Mouse (Mus musculus) layer of hippocampus, adult 2 months (tissue): ENCODE measurements around the gene 1520401A03Rik. TPM values are rescaled to one million over a fixed set of nuclear protein-coding genes. Genes with fewer than 3 reads are reported as not detected.

Experiments used
- DNase-seq, 2 experiments: peaks; one replicate each; pipeline ENCODE4 v3.0.0; 2022; ENCODE audit warnings: low spot score in 2 of 2
- H3K27ac ChIP-seq: fragments of 200-600 bp; 2 replicates; pipeline ENCODE4 v1.8.1; 2022
- H3K4me3 ChIP-seq: fragments of 200-600 bp; 2 replicates; pipeline ENCODE4 v1.8.1; 2022; ENCODE audit warnings: mild to moderate bottlenecking
- CTCF ChIP-seq: fragments of 200-600 bp; conservative IDR thresholded peaks from 2 replicates; pipeline ENCODE4 v1.8.1; 2022; ENCODE audit warnings: antibody characterized with exemption, mild to moderate bottlenecking, moderate library complexity
- total RNA-seq, 2 experiments: library from RNA; stranded (reverse); gene quantifications; 2 replicates each; pipeline ENCODE4 v1.2.3; 2021

1520401A03Rik gene
- total RNA-seq, 2 experiments from 2014 or later = 0.25 to 0.64 TPM

DNA sequence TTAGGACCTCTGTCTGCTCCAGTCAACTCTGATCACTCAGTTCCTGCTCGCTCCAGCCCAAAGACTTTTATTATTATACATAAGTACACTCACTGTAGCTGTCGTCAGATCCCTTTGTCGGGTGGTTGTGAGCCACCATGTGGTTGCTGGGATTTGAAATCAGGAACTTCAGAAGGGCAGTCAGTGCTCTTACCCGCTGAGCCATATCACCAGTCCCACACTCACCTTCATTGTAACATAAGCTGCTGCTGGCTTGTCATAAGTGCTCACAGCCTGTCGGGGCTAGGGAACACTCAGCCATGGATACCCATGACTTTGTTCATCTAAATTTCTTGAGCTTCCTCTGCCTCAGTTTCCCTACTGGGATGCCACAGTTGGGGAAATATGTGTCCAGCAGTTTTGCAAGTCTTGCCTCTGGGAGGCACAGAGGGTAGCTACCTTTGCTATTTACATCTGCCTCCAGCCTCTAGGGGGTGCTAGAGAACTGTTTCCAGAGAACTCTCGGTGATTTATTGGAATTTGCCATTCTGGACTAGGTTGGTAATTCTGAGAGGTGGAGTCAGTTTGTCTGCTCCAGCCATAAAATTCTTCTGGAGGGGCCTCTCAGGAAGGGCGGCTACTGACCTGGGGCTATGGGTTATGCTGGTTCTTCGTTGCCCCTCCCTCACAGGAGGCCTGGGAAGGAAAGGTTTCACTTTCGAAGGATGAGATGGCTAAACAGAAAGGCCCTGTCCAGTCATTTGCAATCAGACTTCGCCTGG, 26.2 kb upstream of the 1520401A03Rik start:
- Histone ChIP-seq H3K27ac (peak overlapping the region; percentile 51), H3K4me3 (peak overlapping the region; percentile 41)
- peak; percentile 96 for TF ChIP-seq CTCF
- DNase-seq = peak; percentile 69 to 84

DNA sequence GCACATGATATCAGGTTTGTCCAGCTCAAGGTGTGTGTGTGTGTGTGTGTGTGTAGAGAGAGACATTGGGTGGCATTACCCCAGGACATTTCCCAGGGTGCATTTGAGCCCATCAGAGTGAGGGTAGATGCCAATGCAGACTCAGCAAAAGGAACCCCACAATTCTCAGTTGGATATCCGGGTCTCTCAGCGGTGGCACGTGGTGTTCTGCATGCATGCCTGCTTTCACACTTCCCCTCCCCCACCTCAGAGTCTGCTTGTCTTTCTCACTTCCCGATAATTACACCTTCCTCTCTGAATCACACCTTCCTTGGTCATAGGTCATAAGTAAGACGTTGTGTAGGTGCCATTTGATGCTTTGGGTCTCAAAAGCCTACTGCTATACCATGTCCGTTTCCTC, 25.4 kb upstream of the 1520401A03Rik start:
- TF ChIP-seq CTCF = no peak
- no peak for DNase-seq
- no peak overlapping the region for H3K4me3 ChIP-seq
- H3K27ac ChIP-seq = no peak overlapping the region

DNA sequence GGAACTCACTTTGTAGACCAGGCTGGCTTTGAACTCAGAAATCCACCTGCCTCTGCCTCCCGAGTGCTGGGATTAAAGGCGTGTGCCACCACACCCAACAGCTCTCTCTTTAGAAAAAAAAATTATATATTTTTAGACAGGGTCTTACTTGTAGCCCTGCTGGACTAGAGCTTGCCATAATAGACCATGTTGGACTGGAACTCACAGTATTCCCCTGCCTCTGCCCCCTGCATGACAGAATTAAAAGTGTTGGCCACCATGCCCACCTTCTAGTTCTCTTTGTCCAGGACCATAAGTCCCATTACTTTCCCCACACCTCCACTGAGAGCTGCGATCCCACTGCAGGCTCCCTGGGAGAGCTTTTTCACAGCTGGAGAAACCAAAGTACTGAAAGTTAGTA, 24.9 kb upstream of the 1520401A03Rik start:
- Histone ChIP-seq H3K4me3 (no peak overlapping the region), H3K27ac (no peak overlapping the region)
- no peak for TF ChIP-seq CTCF
- no peak for DNase-seq

DNA sequence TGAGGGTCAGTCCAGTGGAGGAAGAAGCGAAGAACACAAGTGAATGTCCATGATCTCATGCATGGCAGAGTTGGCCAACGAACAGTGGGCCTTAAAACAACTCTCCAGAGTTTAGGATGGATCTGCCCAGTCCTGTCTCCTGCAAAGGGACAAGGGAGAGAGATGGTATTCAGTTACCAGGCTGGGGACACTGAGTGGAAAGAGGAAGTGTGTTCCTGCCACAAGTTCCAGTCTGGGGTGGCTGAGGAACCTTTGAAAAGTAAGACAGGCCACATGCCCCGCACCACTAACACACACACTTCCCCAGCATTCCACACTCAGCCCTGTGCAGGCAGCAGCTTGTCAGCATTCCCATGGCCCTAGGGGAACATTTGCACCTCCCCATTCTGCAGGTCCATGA, 24.2 kb upstream of the 1520401A03Rik start:
- no peak overlapping the region for H3K27ac ChIP-seq
- no peak overlapping the region for H3K4me3 ChIP-seq
- TF ChIP-seq CTCF = no peak
- DNase-seq = no peak

DNA sequence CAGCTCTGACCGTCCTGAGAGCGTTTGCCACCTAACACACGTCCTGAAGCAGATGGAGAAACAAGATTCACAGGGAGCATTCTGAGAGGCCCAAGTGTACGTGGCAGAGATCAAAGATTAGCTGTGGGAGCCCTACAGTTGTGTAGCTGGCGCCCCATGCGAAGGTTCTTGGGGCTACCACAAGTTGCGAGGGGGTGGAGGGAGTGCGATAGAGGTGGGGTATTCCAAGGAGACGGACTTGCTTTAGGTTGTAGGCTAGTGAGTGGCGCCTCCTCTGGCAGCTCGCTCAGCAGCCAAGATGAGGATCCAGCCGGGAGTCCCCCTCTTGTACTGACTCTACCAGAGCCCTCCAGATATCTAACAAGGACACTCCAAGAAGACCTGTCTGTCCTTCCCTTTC, 23.7 kb upstream of the 1520401A03Rik start:
- TF ChIP-seq CTCF = peak; percentile 51
- no peak for DNase-seq
- H3K4me3 ChIP-seq = no peak overlapping the region
- no peak overlapping the region for H3K27ac ChIP-seq

DNA sequence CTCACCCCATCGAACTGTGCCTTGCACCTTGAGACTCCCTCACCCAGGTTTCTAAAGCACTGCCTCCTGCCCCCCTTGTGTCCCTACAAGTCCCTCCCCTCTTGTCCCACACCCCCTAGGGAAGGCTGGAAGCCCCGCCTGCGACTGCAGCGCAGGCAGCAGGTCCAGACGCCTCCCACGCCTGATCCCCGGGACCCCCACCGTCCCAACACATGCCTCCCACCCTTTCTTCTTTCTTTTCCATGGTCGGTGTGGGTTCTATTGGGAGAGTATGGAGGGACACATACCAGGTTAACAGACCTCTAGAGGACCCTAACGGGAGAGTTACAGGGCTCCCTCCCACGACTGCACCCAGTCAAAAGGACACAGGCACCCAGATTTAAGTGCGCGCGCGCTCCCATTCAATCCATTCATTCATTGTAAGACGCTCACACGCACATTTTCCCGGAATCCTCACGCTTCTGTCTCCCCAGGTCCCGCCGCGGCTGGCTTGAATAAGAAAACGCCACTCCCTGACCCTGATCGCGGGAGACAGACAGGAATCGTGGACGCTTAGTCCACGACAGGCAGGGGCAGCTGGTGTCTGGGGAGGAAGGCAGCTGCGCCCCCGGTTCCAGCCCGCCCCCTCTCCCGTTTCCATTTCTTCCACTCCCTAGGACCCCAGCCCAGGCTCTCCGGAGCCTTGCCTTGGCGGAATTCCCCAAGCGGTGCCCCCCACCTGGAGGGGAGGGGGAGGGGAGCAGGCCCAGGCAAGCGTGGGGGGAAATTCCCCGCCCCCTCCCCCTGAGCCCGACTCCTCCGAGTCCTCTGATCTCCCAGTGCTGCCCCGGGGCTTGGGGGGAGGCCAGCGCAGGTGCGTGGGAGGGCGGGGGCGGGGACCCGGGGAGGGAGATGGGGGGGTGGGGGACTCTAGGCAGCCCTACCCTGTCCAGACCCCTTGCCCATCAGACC, 23.0 kb upstream of the 1520401A03Rik start, which contains the start of gene Kremen2:
Kremen2 (minus strand) TSS at position 533 of the 951 bp plus-strand sequence.
- H3K27ac ChIP-seq = no peak within 1 kb of the TSS
- no peak for DNase-seq
- H3K4me3 ChIP-seq = peak within 1 kb of the TSS; percentile 29; the same call in 1 of the 2 replicates
- TF ChIP-seq CTCF = no peak

DNA sequence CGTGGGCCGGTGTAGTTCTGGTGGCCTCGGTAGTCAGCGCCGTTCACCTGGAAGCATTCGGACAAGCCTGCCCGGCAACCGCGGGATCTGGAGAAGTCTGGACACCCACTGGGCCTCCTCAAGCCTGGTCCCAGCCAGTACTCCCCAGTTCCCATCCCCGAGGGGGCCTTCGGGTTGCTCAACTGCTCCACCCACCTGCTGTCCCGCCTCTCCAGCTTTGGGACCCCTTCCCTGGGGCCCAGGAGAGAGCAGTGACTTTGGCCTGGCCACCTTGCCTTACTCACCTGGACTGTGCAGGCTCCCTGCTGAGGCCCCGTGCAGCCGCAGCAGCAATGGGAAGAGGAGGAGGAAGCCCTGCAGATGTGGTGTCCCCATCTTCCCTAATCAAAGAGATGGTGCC, 22.1 kb upstream of the 1520401A03Rik start:
- TF ChIP-seq CTCF = no peak
- DNase-seq = no peak
- Histone ChIP-seq H3K27ac (no peak overlapping the region), H3K4me3 (no peak overlapping the region)

DNA sequence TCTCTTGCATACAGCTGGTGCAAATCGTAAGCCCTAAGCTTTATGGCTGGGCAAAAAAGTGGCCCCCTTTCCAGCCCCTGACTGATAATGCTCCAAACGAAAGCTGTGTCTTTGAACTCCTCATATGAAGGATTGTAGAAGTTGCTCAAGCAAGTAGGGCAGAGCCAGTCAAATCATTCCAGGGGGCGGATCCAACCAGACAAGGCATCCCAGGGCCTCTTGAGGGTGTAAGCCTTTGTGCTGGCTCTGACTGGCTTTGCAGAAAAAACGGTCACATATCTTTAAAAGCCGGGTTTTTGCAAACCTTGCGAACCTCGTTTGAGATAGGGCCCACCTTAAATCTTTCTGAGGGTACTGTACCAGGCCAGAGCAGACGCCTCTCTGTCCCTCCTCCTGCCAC, 21.5 kb upstream of the 1520401A03Rik start:
- no peak overlapping the region for H3K4me3 ChIP-seq
- DNase-seq = no peak
- TF ChIP-seq CTCF = no peak
- H3K27ac ChIP-seq = no peak overlapping the region

DNA sequence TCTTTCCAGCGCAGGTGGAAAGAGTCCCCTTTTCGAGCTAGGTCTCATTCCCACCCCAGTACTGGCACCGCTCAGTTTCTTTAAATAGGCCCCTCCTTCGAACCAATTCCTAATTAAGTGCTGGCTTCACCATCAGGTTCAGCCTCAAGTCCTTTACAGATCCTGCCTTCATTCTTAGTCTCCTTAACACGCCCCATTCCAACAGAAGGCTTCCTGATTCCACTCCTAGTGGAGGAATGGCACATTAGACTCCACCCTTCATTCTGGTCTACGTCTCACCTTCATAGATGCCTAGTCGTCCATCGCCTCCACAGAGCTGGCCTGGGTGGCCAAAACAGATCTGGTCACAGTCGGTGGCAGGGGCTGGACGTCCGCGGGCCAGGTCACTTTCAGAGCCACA, 20.4 kb upstream of the 1520401A03Rik start:
- DNase-seq = no peak
- no peak overlapping the region for H3K4me3 ChIP-seq
- H3K27ac ChIP-seq = no peak overlapping the region
- TF ChIP-seq CTCF = no peak

DNA sequence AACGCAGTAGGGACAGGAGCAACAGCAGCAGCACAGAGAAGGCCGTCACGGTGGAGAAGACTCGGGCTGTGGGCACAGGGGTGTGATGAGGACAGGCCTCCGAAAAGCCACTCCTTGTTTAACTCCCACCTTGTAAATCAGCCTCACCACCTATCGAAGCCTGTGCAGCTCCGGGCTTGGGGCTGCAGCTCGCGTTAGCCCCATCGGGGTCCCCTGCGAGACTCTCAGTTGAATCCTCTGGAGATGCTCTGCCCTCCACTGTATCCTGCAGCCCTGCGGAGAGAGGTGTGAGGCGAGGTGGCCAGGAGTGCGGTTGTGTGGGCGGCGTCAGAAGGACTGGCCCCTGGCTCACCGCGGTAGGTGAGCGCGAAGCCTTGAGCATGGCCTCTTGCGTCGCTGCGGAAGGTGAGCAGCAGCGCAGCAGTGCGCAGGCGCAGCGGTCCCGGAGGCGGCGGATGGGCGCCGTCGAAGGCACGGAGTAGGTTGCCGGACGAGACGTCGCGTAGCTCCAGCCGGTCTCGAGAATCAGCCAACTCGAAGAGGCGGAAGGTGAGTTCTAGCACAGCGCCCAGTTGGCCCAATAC, 19.7 kb upstream of the 1520401A03Rik start:
- Histone ChIP-seq H3K27ac (no peak overlapping the region), H3K4me3 (peak overlapping the region; percentile 27; the same call in 1 of the 2 replicates)
- DNase-seq = no peak
- no peak for TF ChIP-seq CTCF

DNA sequence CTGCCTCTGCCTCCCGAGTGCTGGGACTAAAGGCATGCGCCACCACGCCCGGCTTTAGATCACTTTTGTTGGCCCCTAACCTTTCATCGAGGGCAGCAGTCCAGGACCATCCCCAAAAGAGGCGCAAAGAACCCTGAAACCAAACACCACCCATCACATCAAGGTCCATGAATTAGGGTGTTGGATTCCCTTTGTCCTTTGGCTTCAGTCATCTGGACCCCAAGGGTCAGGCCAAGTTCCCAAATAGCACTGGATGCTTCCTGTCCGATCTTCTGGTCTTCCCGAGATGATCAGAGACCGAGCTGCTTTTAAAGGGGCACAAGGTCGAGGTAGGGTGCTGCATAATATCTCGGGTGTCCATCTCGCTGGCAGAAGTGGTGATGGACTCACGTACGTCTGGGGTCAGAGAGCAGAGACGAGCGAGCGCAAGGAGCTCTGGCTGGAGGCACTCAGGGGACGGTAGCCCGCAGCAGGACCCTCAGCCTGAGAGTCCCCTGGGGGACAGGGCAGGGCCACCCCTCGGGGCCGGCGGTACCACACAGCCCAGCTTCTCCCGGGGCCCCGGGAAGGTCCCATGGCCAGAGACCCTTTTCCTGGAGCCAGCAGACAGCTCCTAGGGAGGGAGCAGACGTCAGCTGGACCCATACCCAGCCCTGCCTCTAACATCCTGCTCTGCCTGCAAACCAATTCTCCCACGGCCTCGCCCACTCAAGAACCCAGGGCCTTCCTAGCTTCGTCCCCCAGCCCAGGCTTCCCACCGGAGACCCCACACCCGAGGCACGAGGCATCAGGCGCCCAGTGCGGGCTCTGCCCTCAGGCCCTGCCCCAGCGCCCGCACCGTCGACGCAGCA, 19.0 kb upstream of the 1520401A03Rik start:
- DNase-seq = no peak
- no peak for TF ChIP-seq CTCF
- Histone ChIP-seq H3K27ac (no peak overlapping the region), H3K4me3 (no peak overlapping the region; the same call in 1 of the 2 replicates)

DNA sequence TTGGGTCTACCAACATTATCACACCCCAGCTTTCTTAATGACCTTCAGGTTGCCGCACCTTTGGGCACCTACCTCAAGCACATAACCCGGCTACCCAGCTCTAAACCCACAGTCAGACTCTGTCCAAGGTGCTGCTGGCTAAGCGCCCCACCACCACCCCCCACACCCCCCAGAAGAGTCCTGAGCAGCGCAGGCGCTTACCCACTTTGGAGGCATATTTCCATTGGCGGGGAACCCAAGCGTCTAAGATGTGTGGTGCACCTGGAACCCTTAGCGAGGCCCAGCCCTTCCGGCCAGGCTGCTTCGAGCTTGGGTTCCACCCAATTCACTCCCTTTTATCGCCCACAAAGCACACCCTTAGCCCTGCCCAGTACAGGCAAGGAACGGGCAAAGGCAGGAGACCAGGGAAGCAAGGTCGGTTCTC, 18.0 kb upstream of the 1520401A03Rik start, which contains the start of gene Paqr4:
Paqr4 (minus strand) TSS at position 270 of the 424 bp plus-strand sequence.
- H3K4me3 ChIP-seq = peak within 1 kb of the TSS; percentile 81
- DNase-seq = no peak
- peak within 1 kb of the TSS; percentile 97 for H3K27ac ChIP-seq
- no peak for TF ChIP-seq CTCF
